ENCODE assay signal across 8 mouse cellular contexts in the genomic region with DNA sequence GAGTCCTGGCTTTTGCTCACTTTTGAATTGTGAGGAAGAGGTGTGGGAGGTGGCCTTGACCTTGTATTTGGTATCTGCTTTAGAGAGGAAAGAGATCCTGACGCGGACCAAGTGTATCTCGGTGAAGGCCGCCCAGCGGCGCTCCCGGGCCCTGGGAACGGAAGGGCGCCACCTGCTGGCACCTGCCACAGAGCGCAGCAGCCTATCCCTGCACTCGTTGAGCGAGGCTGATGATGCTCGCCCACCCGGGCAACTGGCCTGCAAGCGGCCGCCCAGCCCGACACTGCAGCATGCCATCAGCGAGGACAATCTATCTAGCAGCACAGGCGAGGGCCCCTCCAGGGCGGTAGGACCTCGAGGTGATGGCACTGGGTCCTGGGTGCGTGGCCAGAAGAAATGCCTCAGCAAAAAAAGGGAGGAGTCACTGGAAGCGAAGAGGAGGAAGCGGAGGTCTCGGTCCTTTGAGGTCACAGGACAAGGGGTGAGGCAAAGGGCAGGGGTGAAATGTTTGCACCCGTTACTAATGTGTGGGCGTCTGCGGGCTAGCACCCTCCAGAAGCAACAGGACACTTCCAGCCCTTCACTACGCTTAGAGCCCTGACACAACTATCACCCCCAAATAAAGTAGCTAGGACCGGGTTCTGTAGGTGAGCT. TPM values are rescaled to one million over a fixed set of nuclear protein-coding genes. Genes with fewer than 3 reads are reported as not detected.
DNase-seq lines count a peak whose midpoint lies in the region; ATAC-seq and TF ChIP-seq lines count a peak whose summit lies in the region.

No protein-coding gene starts in this region.

- peak; percentile 57 for ATAC-seq in forebrain, embryonic 12.5 days (ENCODE audit: low FRiP score)
- ATAC-seq in heart, embryonic 16.5 days (replicated peaks; ENCODE audit: extremely low read depth, insufficient read depth, low FRiP score) = peak; percentile 59; the same call in 1 of the 2 replicates
- ATAC-seq in neural tube, embryonic 15.5 days (ENCODE audit: low FRiP score) = 0 out of 2 replicates have a peak, but pooled peaks have one; percentile 34

- H3K4me3 ChIP-seq in forebrain, embryonic 12.5 days (replicated peaks) = 0 out of 2 replicates have a peak overlapping the region, but pooled peaks have one; percentile 7
- H3K4me3 ChIP-seq in heart, embryonic 16.5 days (ENCODE audit: low read length) = no peak overlapping the region
- H3K4me3 ChIP-seq in lung, adult 2 months (replicated peaks; ENCODE audit: extremely low read depth, low read depth, low read length) = no peak overlapping the region
- peak overlapping the region; percentile 22 for H3K4me3 ChIP-seq in neural tube, embryonic 15.5 days (replicated peaks)

- TF ChIP-seq POLR2A in lung, adult 2 months (IDR thresholded peaks at IDR 0.05; ENCODE audit: borderline replicate concordance, extremely low read depth, low read depth, low read length) = no peak

- 14% methylated on average over 30 of the region's 30 CpGs for WGBS in forebrain, embryonic 12.5 days
- 11% methylated on average over 30 of the region's 30 CpGs for WGBS in heart, embryonic 16.5 days
- WGBS in lung, adult 2 months = 9% methylated on average over 30 of the region's 30 CpGs
- 10% methylated on average over 30 of the region's 30 CpGs for WGBS in neural tube, embryonic 15.5 days

- H3K36me3 ChIP-seq in forebrain, embryonic 12.5 days (replicated peaks) = no peaks in the 10 kb centered on the region
- H3K36me3 ChIP-seq in heart, embryonic 16.5 days (ENCODE audit: control insufficient read depth, insufficient read depth) = no peaks in the 10 kb centered on the region
- no peaks in the 10 kb centered on the region for H3K36me3 ChIP-seq in neural tube, embryonic 15.5 days

- no peak overlapping the region for H3K27ac ChIP-seq in forebrain, embryonic 12.5 days
- H3K27ac ChIP-seq in heart, embryonic 16.5 days (ENCODE audit: low read length) = no peak overlapping the region
- H3K27ac ChIP-seq in neural tube, embryonic 15.5 days (replicated peaks) = no peak overlapping the region

- no peaks in the 10 kb centered on the region for H3K9me3 ChIP-seq in forebrain, embryonic 12.5 days
- no peaks in the 10 kb centered on the region for H3K9me3 ChIP-seq in heart, embryonic 16.5 days (replicated peaks; ENCODE audit: control insufficient read depth, low read length)
- H3K9me3 ChIP-seq in neural tube, embryonic 15.5 days (replicated peaks) = no peaks in the 10 kb centered on the region

- peak; percentile 82 for DNase-seq in CD4-positive, CD25-positive, alpha-beta regulatory T cell, adult 2 months (ENCODE audit: low read depth, low spot score)
- peak; percentile 70 for DNase-seq in c-Kit-positive CD71-negative TER-119-negative erythroid progenitor cells, embryonic 14.5 days (ENCODE audit: low read depth)
- DNase-seq in kidney, postnatal 25 days = peak; percentile 80 to 82
- peak; percentile 75 for DNase-seq in lung, adult 2 months
- DNase-seq in thymus, adult 18-20 months = peak; percentile 21 to 36

- no peak overlapping the region for H3K9ac ChIP-seq in forebrain, embryonic 12.5 days
- no peak overlapping the region for H3K9ac ChIP-seq in heart, embryonic 16.5 days (ENCODE audit: low read length)
- peak overlapping the region; percentile 24; the same call in 1 of the 2 replicates for H3K9ac ChIP-seq in neural tube, embryonic 15.5 days (replicated peaks)

- H3K4me1 ChIP-seq in forebrain, embryonic 12.5 days = peaks cover 59% of the 10 kb centered on the region
- peaks cover 9% of the 10 kb centered on the region; the same call in 1 of the 2 replicates for H3K4me1 ChIP-seq in heart, embryonic 16.5 days (ENCODE audit: control insufficient read depth, insufficient read depth, low read length)
- H3K4me1 ChIP-seq in lung, adult 2 months (ENCODE audit: control insufficient read depth, insufficient read depth, low read length) = 0 out of 2 replicates have a peak, but pooled peaks cover 3% of the 10 kb centered on the region
- peaks cover 60% of the 10 kb centered on the region for H3K4me1 ChIP-seq in neural tube, embryonic 15.5 days

- peak overlapping the region; percentile 43 for H3K4me2 ChIP-seq in forebrain, embryonic 12.5 days
- peak overlapping the region; percentile 28 for H3K4me2 ChIP-seq in heart, embryonic 16.5 days (ENCODE audit: low read depth, low read length)
- H3K4me2 ChIP-seq in neural tube, embryonic 15.5 days = peak overlapping the region; percentile 53

- TF ChIP-seq CTCF in lung, adult 2 months (IDR thresholded peaks at IDR 0.05; ENCODE audit: insufficient read depth, low read length) = peak; percentile 68

- H3K27me3 ChIP-seq in forebrain, embryonic 12.5 days = peaks cover 97% of the 10 kb centered on the region
- H3K27me3 ChIP-seq in heart, embryonic 16.5 days (ENCODE audit: control insufficient read depth, insufficient read depth, low read length) = peaks cover 96% of the 10 kb centered on the region
- peaks cover 48% of the 10 kb centered on the region for H3K27me3 ChIP-seq in neural tube, embryonic 15.5 days (replicated peaks)

RNA-seq across cellular contexts. Expression of a gene that starts 6.6 kb away (rescaled TPM):
- polyA plus RNA-seq in forebrain, embryonic 12.5 days (2016; fragmentation: Nextera tagmentation; extraction: Ambion mirVana) = 41.6 and 44.8 TPM in 2 replicates
- polyA plus RNA-seq in heart, embryonic 16.5 days (2015; fragmentation: Nextera tagmentation; extraction: Ambion mirVana) = not detected in 2 replicates
- 0.54 and 0.59 TPM in 2 replicates for polyA plus RNA-seq in lung, adult 2 months (2012; rRNA removed)
- polyA plus RNA-seq in neural tube, embryonic 15.5 days (2015; fragmentation: Nextera tagmentation; extraction: Ambion mirVana) = 14.8 and 21.3 TPM in 2 replicates

RNA-seq across cellular contexts. Expression of a gene that starts 9.5 kb away (rescaled TPM):
- not detected in 2 replicates for polyA plus RNA-seq in forebrain, embryonic 12.5 days (2016; fragmentation: Nextera tagmentation; extraction: Ambion mirVana)
- not detected in 2 replicates for polyA plus RNA-seq in heart, embryonic 16.5 days (2015; fragmentation: Nextera tagmentation; extraction: Ambion mirVana)
- not detected in 2 replicates for polyA plus RNA-seq in lung, adult 2 months (2012; rRNA removed)
- not detected in 2 replicates for polyA plus RNA-seq in neural tube, embryonic 15.5 days (2015; fragmentation: Nextera tagmentation; extraction: Ambion mirVana)

RNA-seq across cellular contexts. Expression of a gene that starts 24.0 kb away (rescaled TPM):
- polyA plus RNA-seq in forebrain, embryonic 12.5 days (2016; fragmentation: Nextera tagmentation; extraction: Ambion mirVana) = 0.80 and 1.4 TPM in 2 replicates
- 0.16 and 0.25 TPM in 2 replicates for polyA plus RNA-seq in heart, embryonic 16.5 days (2015; fragmentation: Nextera tagmentation; extraction: Ambion mirVana)
- 8.9 and 9.2 TPM in 2 replicates for polyA plus RNA-seq in lung, adult 2 months (2012; rRNA removed)
- polyA plus RNA-seq in neural tube, embryonic 15.5 days (2015; fragmentation: Nextera tagmentation; extraction: Ambion mirVana) = 0.47 and 1.0 TPM in 2 replicates

Comparison
In these comparisons a context has a peak if more than half of its experiments do, and no peak if none do; other contexts are left out.
1. DNase-seq: peak in every context shown above with its lines; median percentile 82 in CD4-positive, CD25-positive, alpha-beta regulatory T cell, adult 2 months; 81 in kidney, postnatal 25 days; 75 in lung, adult 2 months; 70 in c-Kit-positive CD71-negative TER-119-negative erythroid progenitor cells, embryonic 14.5 days; 28 in thymus, adult 18-20 months.
2. H3K4me3 ChIP-seq: peak in forebrain, embryonic 12.5 days (single experiment) and neural tube, embryonic 15.5 days (single experiment); none in heart, embryonic 16.5 days (single experiment) and lung, adult 2 months (single experiment).
3. Peak in every context shown above with its lines, with median percentiles within 50 percentile points of each other: ATAC-seq and H3K4me2 ChIP-seq.